Mouse (Mus musculus) kidney, adult 8-10 months (tissue): ENCODE measurements around the gene Sarnp.
A peak's percentile ranks its signal among the peaks of the same experiment; 100 is the strongest.

ENCODE experiments used
- DNase-seq, 2 experiments: peaks; one replicate each; pipeline ENCODE4 v3.0.0; 2022

The Sarnp gene

GRCm38 (mm10) chr10:128817033-128817432, at the start of gene Sarnp:
TSS of gene Sarnp (plus strand) at chr10:128817333.
- DNase-seq = no peak

DNA sequence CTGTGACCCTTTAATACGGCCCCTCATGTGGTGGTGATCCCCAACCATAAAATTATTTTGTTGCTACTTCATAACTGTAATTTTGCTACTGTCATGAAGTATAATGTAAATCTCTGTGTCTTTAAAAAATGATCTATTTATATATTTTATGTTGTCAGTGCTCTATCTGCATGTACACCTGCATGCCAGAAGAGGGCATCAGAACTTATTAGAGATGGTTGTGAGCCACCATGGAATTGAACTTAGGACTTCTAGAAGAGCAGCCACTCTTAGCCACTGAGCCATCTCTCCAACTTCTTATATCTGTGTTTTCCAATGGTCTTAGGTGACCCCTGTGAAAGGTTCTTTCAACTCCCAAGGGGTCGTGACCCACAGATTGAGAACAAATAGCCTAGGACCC, 44.2 kb upstream of the Sarnp start:
- no peak for DNase-seq

GRCm38 (mm10) chr10:128773685-128774084, 43.4 kb upstream of the Sarnp start:
- no peak for DNase-seq

GRCm38 (mm10) chr10:128778441-128778840, 38.7 kb upstream of the Sarnp start:
- no peak for DNase-seq

DNA sequence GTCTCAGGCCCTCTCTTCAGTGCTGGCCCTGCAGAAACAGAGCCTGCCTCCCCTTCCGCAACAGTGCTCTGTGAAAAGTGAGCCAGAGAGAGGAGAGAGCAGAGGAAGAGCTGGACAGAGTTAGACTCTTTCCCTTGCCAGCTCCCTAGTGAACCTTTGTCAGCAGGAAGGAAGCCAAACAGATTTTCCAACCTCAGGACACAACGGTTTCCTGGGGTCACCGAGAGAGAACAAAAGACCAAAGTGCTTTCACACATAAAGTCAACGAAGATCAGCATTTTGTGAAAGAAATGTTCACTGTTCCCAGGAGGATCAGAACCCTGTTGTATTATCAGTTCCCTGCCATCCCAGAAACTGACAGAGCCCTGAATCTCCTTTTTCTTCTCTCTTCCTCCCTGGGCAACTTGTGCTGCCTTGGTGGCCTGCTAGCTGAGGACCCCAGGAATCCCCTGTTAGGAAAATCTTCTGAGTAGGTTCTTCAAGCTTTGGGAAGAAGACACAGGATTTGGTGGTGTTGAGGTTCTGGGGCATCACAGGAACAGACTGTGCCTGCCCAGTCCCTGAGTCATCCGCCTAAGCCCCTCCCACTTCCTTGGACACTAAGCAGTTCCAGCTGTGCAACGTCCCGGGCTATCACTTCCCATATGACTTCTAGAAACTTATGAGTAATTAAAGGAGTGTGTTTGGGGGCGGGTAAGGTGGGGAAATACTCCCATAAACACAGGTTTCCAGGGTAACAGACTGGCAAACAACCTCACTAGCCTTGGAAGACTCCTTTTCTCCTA, 37.9 kb upstream of the Sarnp start:
- peak; percentile 72 to 75 for DNase-seq

- DNase-seq = no peak
Observed at GRCm38 (mm10) chr10:128780200-128780599, 36.9 kb upstream of the Sarnp start.

GRCm38 (mm10) chr10:128790398-128791124, 26.6 kb upstream of the Sarnp start, which contains the start of gene Mmp19:
TSS of gene Mmp19 (plus strand) at chr10:128790910.
- no peak for DNase-seq

DNA sequence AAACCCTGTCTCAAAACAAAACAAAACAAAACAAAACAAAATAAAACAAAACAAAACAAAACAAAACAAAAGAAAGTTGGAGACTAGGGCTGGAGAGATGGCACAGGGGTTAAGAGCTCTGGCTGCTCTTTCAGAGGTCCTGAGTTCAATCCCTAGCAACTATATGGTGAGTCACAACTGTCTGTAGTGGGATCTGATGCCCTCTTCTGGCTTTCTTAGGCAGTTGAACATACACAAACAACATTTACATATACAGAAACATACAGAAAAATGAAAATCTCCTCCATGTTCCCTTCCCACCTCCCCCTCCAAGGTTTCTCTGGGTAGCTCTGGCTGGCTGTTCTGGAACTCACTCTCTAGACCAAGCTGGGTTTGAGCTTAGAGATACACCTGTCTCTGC, 25.1 kb upstream of the Sarnp start:
- no peak for DNase-seq

GRCm38 (mm10) chr10:128793258-128793657, 23.9 kb upstream of the Sarnp start:
- DNase-seq = no peak

- DNase-seq = no peak
Observed at GRCm38 (mm10) chr10:128794391-128794790, 22.7 kb upstream of the Sarnp start.

DNA sequence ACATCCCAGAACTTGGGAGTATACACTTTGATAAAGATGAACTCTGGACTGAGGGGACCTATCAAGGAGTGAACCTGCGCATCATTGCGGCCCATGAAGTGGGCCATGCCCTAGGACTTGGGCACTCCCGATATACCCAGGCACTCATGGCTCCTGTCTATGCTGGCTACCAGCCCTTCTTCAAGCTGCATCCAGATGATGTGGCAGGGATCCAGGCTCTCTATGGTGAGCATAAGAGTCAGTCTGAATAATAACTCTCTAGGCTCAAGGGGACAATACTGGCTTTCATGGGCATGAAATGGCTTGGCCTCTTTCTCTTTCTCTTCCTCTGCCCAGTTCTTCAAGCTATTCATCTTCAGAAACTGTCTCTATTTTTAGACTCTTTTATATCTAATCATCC, 21.6 kb upstream of the Sarnp start:
- no peak for DNase-seq

DNA sequence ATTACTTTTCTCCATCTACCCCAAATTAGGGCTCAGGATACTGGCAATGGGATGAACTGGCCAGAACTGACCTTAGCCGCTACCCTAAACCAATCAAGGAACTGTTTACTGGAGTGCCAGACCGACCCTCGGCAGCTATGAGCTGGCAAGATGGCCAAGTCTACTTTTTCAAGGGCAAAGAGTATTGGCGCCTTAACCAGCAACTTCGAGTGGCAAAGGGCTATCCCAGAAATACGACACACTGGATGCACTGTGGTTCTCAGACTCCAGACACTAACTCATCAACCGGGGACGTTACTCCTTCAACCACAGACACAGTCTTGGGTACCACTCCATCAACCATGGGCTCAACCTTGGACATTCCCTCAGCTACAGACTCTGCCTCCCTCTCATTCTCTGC, 18.5 kb upstream of the Sarnp start:
- no peak for DNase-seq

DNA sequence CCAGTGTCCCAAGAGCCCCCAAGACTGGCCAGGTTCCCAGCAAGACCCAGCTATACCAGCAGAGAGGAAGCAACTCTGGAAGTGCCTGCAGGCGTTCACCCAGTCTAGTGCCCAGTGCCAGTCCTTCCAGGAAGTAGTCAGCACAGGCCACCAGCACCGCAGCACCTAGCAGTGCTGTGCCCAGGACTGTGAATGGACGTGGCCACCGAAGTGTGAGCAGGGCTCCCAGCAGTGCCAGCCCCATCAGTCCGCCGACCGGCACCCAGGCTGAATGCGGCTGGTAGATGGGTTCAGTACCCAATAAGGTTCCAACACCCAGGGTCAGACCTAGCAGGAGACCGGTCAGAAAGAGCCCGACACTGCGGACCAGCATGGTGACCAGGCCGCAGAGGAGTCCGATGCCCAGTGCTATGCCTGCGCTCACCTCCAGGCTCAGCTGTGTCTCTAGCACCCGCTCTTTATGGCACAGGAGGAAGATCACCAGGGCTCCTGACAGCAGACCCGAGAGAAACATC, 15.1 kb upstream of the Sarnp start:
- no peak for DNase-seq

DNA sequence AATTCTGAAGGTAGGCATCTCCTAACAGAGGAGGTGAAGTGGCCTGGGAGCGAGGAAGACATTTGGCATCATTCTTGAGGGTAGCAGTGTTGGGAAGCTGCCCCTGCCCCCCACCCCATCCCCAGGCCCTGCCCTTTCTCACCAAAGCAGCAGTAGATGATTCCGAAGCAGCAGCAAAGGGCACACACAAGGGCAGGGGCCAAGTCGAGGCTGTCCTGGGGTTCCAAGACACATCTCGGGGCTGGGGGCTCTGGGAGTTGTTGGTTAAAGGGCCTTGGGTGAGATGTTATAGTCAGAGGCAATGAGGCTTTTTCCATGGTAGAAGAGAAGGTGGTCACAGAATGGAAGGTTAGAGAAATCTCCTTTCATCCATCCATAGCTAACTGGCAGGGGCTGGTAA, 14.2 kb upstream of the Sarnp start:
- DNase-seq = no peak

- no peak for DNase-seq
Observed at GRCm38 (mm10) chr10:128803361-128803760, 13.8 kb upstream of the Sarnp start.

DNA sequence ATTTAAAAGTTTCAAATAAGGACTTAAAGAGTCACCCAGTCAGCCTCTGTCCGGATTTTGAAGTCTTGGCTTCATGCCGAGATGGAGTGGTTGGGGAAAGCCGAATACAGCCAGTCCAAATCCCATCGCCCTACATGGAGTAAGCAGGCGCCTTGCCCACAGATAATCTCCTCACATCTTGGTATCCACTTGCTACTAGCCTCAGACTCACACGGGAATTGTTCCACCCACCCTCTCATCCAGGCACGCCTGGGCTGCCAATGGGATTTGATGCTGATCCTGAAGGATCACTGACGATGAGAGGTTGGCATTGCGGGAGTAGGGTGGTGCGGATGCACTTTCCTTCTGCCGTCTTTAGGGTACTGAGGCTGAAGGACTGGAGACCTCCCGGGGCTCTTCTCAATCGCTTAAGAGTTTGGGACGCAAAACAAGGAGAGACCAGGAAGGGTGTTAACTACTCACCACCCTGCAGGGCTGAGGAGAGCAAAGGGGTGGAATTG, 13.3 kb upstream of the Sarnp start, which contains the start of gene Dnajc14:
Gene Dnajc14, plus strand, starts transcription at position 292 of the 500 bp plus-strand sequence.
- DNase-seq = peak; percentile 26 to 42

- DNase-seq = peak; percentile 55 to 65
Observed at GRCm38 (mm10) chr10:128804271-128805091, 12.7 kb upstream of the Sarnp start, which contains the start of gene Tmem198b. TSS of gene Tmem198b (minus strand) at chr10:128804370.

- DNase-seq = peak; percentile 95 to 96
Observed at GRCm38 (mm10) chr10:128805092-128806000, 11.8 kb upstream of the Sarnp start.

- DNase-seq = no peak
Observed at GRCm38 (mm10) chr10:128806086-128806485, 11.0 kb upstream of the Sarnp start.

GRCm38 (mm10) chr10:128807018-128807417, 10.1 kb upstream of the Sarnp start:
- no peak for DNase-seq

GRCm38 (mm10) chr10:128820217-128820616, 3.1 kb downstream of the Sarnp start:
- no peak for DNase-seq
